Mouse (Mus musculus): Measurements from ENCODE around the gene Pbx1.
"Not testable (repeated sequence)": the region's sequence is repeated elsewhere in the genome, so short reads cannot be mapped to it uniquely, and the experiment has no call there.

The Pbx1 gene

GRCm38 (mm10) chr1:168432232-168432280 lies at the start of gene Pbx1:
Gene Pbx1 (minus strand): TSS chr1:168432270.
- DNase-seq = not testable (repeated sequence)

GRCm38 (mm10) chr1:168479626-168480025 lies 47.6 kb upstream of the Pbx1 start:
- no peak for DNase-seq

DNA sequence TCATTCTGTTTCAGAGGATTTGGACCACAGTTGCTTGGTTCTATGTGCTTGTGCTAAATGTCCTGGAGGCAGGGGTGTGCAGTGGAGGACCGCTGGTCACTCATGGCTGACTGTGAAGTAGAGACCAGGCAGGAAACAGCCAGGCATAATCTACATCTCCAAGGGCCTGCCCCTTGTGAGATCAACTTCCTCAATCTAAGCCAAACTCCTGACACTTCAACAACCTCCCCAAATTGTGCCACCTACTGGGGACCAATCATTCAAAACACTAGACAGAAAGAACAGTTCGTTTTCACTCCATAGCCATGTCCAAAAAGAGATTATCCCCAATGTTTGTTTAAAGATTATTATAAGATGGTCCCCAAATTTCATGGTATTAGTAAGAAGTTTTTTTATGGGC lies 46.8 kb upstream of the Pbx1 start:
- no peak for DNase-seq

- no peak for DNase-seq
These were observed 44.8 kb upstream of the Pbx1 start for GRCm38 (mm10) chr1:168476917-168477316.

DNA sequence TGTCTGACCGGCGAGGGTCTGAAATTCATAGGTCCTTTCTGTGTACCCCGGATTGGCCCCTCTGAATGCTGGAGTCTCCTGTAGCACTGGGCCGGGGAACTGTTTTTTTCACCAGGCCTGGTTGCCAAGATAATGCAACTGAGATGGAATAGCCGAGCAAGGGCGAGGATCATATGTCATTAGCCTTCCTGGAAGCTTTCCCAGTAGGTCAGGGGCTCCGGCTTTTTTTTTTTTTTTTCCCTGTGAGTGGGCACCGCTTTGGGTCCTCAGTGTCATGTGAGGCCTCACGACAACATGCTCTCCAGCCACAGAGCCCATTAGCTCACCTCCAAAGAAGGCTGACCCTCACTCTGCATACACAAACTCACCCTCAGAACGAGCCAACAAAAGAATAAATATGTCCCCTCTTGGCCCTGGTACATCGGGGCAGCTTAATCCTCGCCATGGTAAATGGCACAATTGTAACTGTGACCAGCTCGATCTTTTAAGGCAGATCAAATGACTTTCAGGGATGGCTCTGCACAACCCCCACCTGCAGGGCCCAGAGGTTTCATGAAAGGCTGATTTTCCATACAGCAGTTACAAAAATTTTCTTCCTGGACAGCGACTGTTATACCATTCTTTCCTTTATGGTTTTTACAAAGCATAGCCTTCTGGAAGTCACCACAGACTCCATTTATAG lies 44.3 kb upstream of the Pbx1 start:
- DNase-seq = no peak

DNA sequence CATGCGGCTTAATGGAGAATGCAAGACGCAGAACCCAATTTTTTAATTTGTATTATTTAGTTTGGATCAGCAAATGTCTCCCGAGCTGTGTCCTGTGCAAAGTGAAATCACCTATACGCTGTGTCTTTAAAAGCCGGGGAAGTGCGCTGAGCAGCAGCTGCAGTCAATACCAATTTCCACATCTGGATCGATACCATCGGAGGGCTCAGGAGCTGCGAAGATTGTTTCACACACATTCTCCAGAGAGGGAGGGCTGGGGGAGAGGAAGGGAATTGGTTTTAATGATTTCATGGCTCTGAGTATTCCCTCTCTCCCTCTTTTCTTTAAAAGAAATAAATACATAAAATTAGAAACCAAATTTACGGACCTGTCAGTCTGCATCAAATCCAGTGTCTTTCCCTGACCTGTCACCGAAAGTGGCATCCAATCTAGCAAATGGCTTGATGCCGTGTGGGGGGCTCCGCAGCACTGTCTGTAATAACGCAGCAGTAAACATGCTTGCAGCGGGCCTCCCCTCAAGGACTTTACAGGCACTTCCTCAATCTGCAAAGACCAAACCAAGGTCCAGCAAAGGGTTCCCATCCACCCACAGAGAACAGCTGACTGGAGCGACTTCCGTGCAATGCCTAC lies 43.6 kb upstream of the Pbx1 start:
- no peak for DNase-seq

DNA sequence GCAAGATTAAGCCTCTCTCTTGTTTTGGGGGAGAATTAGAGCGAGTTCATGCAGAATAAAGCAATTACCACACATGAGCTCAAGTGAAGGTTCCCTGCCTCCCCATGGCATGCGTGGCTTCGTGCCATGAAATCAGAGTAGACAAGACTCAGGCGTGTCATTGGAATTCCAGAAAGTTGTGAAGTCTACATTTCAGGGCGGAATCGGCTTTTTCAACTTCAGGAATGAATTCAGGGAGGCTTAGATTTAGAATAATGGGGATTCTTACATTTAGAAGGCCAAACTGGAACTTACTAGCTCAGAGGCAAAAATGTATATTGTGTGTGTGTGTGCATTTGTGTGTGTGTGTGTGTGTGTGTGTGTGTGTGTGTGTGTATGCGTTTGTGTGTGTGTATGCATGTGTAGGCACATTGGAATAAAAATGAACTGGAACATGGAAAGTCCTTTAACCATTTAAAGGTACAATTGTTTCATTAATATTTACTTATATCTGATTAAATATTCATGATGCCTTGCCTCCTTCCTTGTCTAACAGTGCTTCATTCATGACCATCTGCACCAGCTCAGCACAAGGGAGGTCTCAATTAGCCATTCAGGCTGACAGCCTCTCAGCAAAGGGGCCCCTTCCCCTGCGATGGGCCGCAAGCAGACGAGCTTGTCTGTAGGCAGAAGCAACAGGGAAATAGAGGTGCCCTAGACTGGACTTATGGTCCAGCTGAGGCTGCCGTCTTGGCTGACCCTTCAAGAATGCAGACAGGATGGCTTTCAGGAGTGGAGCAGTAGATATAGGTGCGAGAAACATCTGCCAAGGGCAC lies 41.4 kb upstream of the Pbx1 start:
- no peak for DNase-seq

GRCm38 (mm10) chr1:168472545-168473254 lies 40.6 kb upstream of the Pbx1 start:
- no peak for DNase-seq

GRCm38 (mm10) chr1:168459426-168459825 lies 27.4 kb upstream of the Pbx1 start:
- no peak for DNase-seq

- DNase-seq = no peak
These were observed 25.2 kb upstream of the Pbx1 start for GRCm38 (mm10) chr1:168457191-168457747.

DNA sequence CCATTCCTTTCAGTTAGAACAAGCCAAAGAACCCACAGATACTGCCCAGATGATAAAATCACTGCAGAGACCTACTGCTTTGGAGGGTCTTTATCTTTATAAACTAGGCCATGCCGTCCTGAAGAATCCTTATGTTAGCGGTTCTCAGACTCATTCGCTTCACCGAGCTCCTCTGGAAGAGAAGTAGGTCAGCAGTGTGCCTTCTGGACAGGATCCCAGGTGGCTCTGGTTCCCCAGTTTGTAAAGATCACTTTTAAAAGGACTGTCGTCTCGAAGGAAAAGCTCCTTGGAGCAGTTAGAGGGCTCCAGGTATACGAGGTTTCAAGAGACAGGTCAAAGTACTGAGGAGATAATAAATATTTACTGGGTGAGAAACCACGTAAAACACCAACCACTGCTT lies 23.1 kb upstream of the Pbx1 start:
- DNase-seq = no peak

GRCm38 (mm10) chr1:168433671-168434070 lies 1.6 kb upstream of the Pbx1 start:
- no peak for DNase-seq

DNA sequence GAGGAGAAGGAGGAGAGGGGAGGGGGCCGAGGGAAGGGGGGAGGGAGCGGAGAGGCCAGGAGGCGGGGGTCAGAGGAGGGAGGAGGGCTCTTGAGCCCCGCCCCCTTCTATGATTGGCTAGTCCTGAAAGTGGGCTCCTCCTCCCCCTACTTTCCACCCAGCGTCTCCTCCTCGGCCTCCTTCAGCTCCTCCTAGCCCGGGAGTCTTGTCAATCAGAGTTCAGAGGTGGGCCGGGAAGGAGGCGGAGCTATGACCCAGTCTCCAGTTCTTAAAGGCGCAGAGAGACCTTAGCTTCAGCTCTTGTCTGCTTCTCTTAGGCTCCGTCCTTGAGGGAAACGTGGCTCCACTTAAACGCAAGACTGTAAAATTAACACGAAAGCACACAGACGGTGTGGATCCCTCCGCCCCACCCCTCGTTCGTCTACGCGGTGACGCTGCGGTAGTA lies 233 bp upstream of the Pbx1 start:
- peak; percentile 96 for DNase-seq

DNA sequence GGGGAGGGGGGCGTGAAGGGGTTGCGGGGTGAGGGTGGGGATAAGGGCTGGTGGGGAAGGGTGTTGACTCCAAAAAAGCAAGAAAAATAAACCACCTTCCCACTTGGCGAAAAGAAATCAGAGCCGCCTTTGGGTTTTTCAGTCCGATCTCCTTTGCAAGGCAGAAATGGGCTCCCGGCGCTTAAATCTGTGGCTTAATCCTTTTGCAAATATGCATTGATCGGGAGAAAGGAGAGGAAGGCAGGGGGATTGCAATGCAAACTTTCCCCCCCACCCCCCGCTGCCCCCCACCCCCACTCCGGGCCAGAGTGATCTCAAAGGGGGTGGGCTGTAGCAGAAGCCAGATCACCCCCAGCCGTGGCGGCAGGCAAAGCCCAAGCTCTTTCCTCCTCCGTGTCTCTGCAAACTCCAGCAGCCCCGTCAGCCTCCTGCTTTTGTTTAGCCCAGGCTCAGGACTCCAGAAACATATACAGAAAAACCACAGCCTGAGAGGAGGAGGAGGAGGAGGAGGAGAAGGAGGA lies 299 bp downstream of the Pbx1 start:
- no peak for DNase-seq

DNA sequence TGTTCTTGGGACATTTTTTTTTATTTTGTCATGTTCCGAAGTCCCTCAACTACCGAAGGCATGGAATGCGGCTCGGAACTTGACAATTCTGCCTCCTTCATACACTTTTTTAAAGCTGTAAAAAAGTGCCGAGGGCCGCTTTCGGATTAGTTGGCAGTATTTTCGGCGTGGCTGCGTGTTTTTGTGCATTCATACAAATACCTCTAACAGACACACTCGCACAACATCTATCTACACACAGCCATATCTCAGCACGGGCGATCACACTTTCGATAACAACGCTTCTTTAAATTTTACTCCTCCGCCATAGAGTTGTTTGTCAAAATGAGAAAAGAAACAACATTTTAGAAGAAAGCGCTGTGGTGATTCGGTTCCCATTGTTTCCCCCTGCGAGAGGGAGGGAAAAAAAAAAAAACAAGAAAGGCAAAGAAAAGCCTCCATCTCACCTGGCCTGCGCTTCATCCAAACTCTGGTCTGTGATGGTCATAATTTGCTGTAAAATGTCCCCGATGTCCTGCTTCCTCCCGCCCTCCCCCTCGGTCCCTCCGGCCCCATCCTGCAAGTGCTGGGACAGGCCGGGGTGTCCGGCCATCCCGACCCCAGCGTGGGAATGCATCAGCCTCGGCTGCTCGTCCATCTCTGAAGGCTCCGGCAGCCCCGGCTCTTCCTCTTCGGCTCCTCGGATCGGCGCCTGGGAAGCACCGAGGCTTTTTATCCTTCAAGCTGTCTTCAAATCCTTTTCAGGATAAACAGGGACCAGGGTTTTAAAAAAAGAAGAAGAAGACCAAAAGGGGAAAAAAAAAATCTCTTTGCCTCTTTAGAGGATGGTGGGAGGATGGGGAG lies 981 bp downstream of the Pbx1 start:
- DNase-seq = peak; percentile 34

- no peak for DNase-seq
These were observed 2.0 kb downstream of the Pbx1 start for GRCm38 (mm10) chr1:168429856-168430644.

GRCm38 (mm10) chr1:168429406-168429805 lies 2.7 kb downstream of the Pbx1 start:
- DNase-seq = no peak

DNA sequence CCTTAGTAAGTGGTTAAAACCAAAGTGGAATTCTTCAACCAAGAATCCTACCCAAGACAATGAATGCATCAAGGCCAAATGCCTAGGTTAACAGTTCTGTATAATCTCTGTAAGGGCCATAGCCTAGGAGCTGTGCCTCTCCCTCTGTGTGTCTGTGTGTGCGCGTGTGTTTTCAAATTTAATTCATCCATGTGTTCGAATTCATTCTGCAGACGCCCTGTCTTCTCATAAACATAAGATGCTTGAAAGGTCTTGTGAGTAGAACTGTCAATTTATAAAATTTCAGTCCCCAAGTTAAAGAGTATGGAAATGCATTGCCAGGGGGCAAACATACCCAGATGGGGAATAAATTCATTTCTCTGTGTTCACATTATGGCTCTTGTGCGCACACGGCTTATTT lies 3.8 kb downstream of the Pbx1 start:
- no peak for DNase-seq

DNA sequence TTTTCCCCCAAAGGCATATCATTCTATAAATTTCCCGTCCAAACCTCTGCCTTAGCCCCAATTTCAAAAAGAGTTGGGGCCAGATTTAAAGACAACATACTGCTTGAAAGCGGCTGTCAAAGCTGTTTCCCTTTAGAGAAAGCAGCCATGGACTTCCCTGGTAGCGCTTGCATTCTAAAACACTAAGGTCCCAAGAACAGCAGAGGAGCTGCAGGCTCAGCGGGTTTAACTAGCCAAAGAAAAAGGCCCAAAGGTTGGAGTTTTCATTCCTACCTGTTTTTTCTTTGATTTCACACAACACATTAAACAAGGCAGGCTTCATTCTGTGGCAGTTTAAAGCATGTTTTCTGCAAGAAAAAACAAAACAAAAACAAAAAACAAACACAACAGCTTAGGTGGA lies 4.5 kb downstream of the Pbx1 start:
- DNase-seq = no peak

- DNase-seq = no peak
These were observed 5.2 kb downstream of the Pbx1 start for GRCm38 (mm10) chr1:168426900-168427299.

DNA sequence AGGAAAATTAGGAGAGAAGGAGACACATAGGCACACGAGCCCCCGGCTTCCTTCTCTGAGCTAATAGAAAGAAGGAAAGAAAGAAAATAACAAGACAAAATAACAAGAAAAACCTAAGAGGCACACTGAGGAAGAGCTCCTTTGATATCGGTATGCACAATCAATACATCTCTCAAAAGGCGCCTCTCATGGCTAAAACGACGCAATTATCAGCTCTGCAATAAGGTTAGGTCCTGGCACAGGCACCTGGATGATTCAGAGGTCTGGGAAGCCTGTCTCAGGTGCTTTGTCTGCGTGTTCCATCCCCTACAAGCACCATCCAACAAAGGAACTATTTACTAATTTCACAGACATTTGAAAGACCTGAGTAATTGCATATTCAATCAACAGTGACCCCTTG lies 5.8 kb downstream of the Pbx1 start:
- DNase-seq = no peak
